Mouse (Mus musculus) cortical plate, adult 2 months (tissue): ENCODE measurements around the gene Dscaml1.

Experiments used
- CTCF ChIP-seq: fragments of 200-500 bp; IDR thresholded peaks from 2 replicates; pipeline ENCODE4 v1.5.1; 2011; ENCODE audit warnings: mild to moderate bottlenecking, control low read depth, low read length; ENCODE audit not compliant: insufficient read depth; ENCODE audit errors: extremely low read depth
- POLR2A ChIP-seq: fragments of 200-500 bp; IDR thresholded peaks from 2 replicates; pipeline ENCODE4 v1.6.1; 2011; ENCODE audit warnings: mild to moderate bottlenecking, low read length, control low read depth; ENCODE audit not compliant: insufficient read depth; ENCODE audit errors: extremely low read depth

DNA sequence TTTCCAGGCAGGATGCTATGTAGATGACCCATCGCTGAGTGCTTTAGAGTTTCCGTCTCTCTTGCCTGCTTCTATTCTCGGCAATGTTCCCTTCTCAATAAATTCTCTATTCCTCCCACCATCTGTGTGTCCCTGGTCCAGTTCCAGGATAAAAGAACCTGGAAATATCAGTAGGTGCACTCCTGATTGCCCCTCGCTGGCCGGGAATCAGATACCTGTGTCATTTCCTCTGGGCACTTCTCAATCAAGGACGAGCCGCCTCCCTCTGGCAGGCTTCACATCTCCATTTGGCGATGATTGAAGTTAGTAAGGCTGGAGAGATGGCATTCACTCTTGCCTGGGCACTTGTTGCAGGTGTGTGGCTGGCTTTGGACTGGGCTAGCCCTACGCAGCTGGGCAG lies 54.5 kb downstream of the Dscaml1 start:
- TF ChIP-seq POLR2A (no peak), CTCF (no peak)
